Mouse (Mus musculus) kidney, adult 9 months (tissue): ENCODE measurements around the gene Tk1.
"Not testable (repeated sequence)": the region's sequence is repeated elsewhere in the genome, so short reads cannot be mapped to it uniquely, and the experiment has no call there.

Experiments used
- DNase-seq: peaks from one replicate; pipeline ENCODE4 v3.0.0; 2022

Gene Tk1

GRCm38 (mm10) chr11:117846640-117847039 is 20.7 kb upstream of the Tk1 start:
- DNase-seq = peak; percentile 91

DNA sequence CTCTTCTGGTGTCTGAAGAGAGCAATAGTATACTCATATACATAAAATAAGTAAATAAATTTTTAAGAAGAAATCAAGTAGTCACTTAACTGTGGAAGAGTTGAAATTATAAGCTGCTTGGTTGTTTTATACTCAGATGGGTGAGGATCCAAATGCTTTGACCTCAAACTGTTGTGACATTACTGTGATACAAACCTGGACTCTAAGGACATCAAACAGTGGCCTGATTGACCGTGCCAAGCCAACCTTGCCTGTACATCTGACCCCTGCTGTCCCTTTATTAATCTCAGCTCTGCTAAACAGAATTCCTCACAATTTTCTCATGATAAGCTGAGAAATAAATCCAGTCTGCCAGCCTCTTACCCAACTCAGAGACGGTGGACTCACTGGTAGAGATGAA is 19.8 kb upstream of the Tk1 start:
- DNase-seq = no peak

DNA sequence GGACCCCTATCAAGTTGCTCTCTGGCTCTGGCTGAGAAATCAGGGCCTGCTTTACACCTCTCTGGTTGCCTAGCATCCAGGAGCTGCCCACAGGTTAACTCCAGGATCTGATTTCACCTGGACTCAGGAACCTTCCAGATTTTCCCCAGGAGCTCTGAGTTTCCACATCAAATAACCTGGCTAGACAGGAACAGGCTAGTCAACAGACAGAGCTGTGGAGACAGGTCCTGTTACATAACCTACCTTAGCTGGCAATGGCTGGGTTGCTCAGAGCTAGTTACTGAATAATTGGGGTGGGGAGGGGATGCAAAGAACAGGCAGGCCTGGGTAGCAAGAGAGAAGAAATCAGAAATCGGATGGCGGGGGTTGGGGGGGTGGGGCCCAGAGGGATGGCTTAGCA is 19.1 kb upstream of the Tk1 start:
- peak; percentile 91 for DNase-seq

DNA sequence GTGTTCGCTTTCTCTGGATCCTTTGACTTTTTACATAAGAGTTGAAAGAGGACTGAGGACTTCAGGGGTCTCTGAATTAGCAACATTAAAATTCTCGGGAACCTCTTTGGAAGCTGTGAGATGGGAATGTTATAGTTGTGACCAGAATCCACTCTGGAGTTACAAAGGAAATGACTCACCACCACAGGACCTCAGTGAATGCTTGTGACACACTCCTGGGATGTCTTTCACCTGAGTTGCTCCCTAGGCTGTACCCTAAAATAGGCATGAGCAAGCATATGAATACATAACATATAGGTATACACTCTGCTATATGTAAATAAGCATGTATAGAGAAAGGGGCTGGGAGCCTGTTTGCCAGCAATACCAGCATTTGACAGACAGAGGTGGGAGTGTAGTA is 17.5 kb upstream of the Tk1 start:
- no peak for DNase-seq

DNA sequence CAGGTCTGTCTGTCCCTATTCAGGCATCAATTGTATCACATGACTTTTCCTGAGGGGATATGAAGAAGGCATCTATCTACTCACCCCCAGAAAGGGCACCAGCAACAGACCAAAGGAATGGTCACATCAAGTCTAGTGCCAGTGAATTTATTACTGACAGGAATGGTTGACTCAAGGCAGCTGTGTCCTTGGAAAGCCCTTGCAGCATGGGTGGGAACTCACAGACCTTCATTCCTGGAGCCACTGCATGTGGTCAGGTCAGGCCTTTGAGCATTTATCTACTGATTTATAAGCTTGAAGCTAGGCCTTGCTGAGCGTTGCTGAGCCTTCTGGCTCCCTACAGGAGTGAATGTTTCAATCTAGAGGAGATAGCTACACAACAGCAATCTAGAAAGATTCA is 15.0 kb upstream of the Tk1 start:
- DNase-seq = no peak

GRCm38 (mm10) chr11:117839021-117839420 is 13.1 kb upstream of the Tk1 start:
- DNase-seq = no peak

DNA sequence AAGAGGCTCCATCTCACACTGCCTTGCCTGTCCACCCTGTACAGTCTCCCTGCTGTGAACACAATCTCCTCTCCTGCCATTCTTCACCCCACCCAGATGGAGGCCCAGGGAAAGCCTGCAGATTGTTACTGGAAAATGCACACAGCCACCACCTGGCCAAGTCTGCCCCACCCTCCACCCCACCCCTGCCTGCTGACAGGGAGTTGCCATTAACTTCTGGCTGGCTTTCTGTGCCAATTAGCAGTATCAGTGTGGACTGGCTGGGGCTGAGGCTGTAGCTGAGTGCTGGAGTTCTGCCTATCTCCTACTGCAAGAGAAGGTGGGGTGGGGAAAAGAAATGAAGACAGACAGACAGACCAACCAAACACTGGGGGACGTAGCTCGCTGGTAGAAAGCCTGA is 12.7 kb upstream of the Tk1 start:
- DNase-seq = peak; percentile 69

GRCm38 (mm10) chr11:117836306-117836705 is 10.4 kb upstream of the Tk1 start:
- peak; percentile 69 for DNase-seq

GRCm38 (mm10) chr11:117834086-117834485 is 8.2 kb upstream of the Tk1 start:
- peak; percentile 92 for DNase-seq

DNA sequence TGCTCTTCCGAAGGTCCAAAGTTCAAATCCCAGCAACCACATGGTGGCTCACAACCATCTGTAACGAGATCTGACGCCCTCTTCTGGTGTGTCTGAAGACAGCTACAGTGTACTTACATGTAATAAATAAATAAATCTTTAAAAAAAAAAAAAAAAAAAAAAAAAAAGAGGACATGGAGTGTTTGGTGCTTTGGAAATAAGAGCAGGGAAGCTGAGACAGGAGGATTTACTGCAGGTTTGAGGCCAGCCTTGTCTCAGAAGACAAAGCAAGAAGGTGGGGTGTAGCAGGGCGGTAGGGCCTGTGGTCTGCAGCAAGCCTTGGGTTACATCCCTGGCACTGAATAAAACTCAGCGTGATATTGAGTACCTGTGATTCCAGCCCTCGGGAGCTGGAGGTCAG is 7.6 kb upstream of the Tk1 start:
- not testable (repeated sequence) for DNase-seq

DNA sequence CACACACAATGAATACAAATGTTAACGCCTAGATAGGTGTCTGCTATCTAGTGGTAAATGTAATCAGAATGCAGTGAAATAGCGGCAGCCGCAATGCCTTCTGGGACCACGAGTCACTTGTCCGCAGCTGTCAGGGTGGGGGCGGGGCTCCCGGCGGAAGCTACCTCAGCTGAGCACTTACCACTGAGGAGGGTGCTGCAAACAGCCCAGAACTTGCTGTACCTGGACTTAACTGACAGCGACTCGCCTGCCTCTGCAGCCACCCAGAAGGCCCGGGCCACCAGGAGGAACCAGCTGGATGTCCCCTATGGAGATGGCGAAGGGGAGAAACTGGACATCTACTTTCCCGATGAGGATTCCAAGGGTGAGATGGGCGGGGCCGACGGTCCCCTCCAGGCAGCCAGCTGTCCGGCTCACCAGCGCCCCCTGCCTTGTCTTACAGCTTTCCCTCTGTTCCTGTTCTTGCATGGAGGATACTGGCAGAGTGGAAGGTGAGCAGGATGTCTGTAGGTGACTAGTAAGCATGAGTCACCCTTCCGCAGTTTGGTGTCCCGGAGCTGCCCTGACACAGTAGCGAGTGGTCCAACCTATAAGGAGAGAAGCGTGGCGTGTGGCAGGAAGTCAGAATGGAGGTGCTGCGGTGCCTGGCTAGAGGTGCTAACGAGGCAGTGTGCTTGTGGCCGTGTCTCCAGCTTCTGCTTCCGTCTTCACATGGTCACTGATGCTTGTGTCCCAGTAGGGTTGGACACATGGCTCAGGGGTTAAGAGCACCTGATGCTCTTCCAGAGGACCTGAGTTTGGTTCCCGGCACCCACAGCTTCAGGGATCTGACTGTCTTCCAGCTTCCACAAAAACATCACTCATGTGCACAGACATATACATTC is 6.4 kb upstream of the Tk1 start:
- peak; percentile 80 for DNase-seq

- DNase-seq = no peak
Measured at GRCm38 (mm10) chr11:117830401-117830800, 4.5 kb upstream of the Tk1 start.

GRCm38 (mm10) chr11:117829671-117830215 is 3.9 kb upstream of the Tk1 start:
- peak; percentile 97 for DNase-seq

DNA sequence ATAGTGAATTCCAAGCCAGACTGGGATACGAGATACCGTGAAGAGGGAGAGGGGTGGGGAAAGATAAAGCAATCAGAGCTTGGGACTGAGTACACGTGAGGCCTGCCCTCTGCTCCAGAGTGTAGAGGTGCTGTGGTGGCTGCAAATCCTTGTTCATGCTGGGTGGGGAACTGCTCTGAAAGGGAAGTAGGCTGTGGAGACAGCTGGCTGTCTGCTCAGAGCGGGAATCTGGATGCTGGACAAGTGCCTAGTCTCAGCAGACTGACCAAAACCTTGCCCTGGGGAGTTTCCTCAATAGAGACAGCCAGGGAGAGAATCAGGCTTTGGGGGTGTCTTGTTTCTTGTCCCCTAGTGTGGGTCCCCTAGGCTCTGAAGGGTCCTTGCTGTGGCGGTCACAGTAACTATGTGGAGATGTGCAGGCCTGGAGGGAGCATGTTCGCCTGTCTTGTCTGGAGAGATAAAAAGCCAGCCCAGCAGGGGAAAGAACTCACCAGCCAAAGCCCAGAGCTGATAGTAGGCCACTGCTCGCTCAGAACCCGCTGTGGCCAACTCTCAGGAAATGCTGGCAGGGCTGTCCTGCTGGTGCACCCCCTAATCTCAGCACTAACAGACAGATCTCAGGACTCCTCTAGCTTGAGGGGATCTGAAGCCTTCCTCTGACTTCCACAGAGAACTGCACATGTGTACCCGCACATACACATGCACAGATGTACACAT is 3.2 kb upstream of the Tk1 start:
- peak; percentile 72 for DNase-seq

- DNase-seq = peak; percentile 62
Measured at GRCm38 (mm10) chr11:117828149-117828887, 2.4 kb upstream of the Tk1 start.

DNA sequence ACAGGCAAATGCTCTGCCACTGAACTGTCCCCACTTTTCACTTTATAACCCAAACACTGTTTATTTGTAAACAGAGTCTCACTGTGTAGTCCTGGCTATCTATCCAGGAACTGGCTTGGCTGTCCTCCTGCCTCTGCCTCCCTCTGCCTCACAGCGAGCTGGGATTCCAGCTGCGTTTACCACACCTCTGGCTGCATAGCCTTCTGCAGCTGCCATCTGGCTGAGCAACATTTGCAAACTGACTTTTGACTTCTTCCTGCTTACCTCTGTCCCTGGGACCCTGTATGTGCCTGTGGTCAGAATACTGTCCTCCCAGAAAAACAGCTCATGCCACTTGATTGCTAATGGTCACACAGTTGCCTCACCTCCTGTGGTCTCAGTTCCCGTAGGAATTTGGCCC is 1.5 kb upstream of the Tk1 start:
- DNase-seq = no peak

DNA sequence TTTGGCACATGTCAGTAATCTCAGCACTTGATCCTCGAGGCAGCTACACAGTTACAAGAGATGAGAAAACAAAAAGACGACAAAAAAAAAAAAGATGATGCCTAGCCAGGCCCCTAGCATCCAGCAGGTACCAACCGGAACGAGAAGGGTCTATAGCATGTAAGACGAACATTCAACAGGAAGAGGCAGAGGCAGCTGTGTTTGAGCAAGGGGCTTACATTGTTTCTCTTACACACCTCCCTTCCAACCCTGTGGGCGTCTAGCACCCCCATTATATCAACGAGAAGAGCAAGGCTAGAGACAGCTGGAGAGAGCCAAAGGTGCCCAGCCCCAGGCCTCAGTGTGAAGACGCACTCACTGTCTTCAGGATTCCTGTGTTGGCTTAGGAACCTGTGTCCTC is 1.0 kb upstream of the Tk1 start:
- DNase-seq = no peak

DNA sequence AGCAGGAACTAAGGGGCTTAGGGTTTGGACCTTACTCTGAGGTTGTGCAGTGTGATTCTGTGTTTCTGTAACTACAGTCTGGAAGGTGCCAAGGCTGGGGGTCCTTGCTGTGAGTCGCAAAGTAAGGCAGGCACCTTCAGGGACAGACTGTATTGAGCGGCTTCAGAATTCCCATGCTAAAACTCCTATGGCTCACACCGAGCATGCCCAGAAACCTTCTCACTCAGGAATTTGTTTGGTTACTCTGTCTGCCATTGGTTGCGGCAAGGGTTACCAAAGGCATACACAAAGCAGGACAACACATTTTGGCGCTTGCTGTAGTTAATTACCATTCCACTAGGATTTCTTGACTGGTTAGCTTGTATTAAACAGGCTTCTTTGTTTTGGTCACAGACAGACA is 272 bp upstream of the Tk1 start:
- peak; percentile 59 for DNase-seq

DNA sequence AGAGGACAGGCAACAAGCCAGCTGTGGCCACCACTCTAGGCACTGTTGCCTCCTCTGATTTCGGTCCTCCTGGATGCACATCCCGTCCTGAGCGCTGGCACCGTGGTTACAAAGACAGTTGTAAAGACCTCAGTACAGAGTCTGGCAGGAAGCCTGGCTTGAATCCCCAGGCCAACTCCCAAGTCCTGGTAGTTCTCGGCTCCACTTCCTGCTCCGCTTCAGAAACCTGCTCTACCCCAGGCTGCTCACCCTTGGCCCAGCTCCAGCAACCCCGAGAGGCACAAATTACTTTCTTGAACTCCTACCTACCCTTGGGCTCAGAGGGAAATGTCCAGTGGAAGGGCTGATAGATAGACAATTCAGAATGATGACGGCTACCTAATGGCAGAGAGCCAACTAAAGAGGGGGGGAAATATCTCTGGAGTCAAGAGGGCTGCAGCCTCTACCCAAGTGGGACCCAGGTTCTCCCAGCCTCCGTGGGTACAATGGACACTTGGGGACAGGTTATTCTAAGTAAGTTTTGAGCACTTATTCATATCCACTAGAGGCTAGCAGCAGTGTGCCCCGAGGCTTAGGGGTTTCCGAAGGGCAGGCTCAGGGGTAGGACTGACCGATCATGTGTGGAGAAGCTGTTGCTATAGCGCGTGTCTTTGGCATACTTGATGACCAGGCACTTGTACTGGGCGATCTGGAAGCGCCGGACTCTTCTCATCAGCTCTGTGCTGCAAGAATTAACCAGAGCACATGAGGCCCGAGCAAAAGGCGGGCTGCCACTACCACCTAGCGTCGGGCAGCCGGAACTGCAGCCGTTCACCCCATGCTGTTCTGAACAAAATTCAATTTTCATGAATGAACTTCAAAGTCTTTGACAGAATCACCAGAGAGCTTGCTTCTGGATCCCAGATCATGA is 1.6 kb downstream of the Tk1 start:
- peak; percentile 89 for DNase-seq

DNA sequence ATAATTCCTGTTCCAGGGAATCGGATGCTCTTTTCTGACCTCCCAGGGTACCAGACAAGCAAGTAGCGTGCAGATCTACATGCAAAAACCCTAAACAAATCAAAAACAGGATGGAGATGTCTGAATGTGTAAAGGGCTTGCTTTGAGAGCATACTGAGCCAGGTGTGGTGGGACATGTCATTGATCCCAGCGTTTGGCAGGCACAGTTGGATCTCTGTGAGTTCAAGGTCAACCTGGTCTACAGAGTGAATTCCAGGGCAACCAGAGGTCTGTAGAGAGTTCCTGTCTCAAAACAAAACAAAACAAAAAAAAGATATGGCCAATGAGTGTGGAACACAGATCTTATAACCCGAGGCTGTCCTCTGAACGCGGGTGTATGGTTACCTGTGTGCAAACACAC is 2.5 kb downstream of the Tk1 start:
- peak; percentile 14 for DNase-seq

- no peak for DNase-seq
Measured at GRCm38 (mm10) chr11:117822728-117823241, 3.1 kb downstream of the Tk1 start.

- no peak for DNase-seq
Measured at GRCm38 (mm10) chr11:117821868-117822267, 4.0 kb downstream of the Tk1 start.
